Mouse (Mus musculus) heart, postnatal 0 days (tissue): ENCODE results near the gene Parp9. TPM values are rescaled to one million over a fixed set of nuclear protein-coding genes. Genes with fewer than 3 reads are reported as not detected.

Experiments
- ATAC-seq: fragments of 200-750 bp; cut with Nextera tagmentation; 2 replicates; pipeline ENCODE4 v1.8.0; 2017; ENCODE audit warnings: low read depth, moderate number of reproducible peaks, moderate library complexity; ENCODE audit not compliant: insufficient read depth
- DNase-seq: peaks from one replicate; pipeline ENCODE4 v3.0.0-alpha.2; 2016; ENCODE audit warnings: low spot score
- H3K27ac ChIP-seq: fragments of 300-500 bp; sonication (generic); 2 replicates; pipeline ENCODE4 v1.5.1; 2014; ENCODE audit warnings: low read depth, mild to moderate bottlenecking
- H3K27me3 ChIP-seq: fragments of 300-500 bp; sonication (generic); 2 replicates; pipeline ENCODE4 v1.6.1; 2014; ENCODE audit warnings: low read length, mixed read lengths; ENCODE audit not compliant: control insufficient read depth, insufficient read depth
- H3K36me3 ChIP-seq: fragments of 300-500 bp; sonication (generic); replicated peaks from 2 replicates; pipeline ENCODE4 v1.6.1; 2014; ENCODE audit warnings: low read length, mixed read lengths; ENCODE audit not compliant: control insufficient read depth, insufficient read depth
- H3K4me1 ChIP-seq: fragments of 300-500 bp; sonication (generic); 2 replicates; pipeline ENCODE4 v1.6.1; 2014; ENCODE audit warnings: antibody characterized with exemption; ENCODE audit not compliant: control insufficient read depth, insufficient read depth
- H3K4me2 ChIP-seq: fragments of 300-500 bp; sonication (generic); 2 replicates; pipeline ENCODE4 v1.6.1; 2014; ENCODE audit warnings: low read depth, mild to moderate bottlenecking, low read length, moderate library complexity
- H3K4me3 ChIP-seq: fragments of 300-500 bp; sonication (generic); 2 replicates; pipeline ENCODE4 v1.5.1; 2014; ENCODE audit warnings: low read depth, low read length
- H3K9ac ChIP-seq: fragments of 300-500 bp; sonication (generic); replicated peaks from 2 replicates; pipeline ENCODE4 v1.6.1; 2014; ENCODE audit warnings: low read depth, low read length, mixed read lengths
- H3K9me3 ChIP-seq: fragments of 300-500 bp; sonication (generic); replicated peaks from 2 replicates; pipeline ENCODE4 v1.6.1; 2016; ENCODE audit warnings: low read length; ENCODE audit not compliant: control insufficient read depth
- CTCF ChIP-seq: IDR thresholded peaks from 2 replicates; pipeline ENCODE4 v1.5.1; 2016; ENCODE audit warnings: antibody characterized with exemption, control low read depth, low read depth
- EP300 ChIP-seq: IDR thresholded peaks from 2 replicates; pipeline ENCODE4 v1.6.1; 2016; ENCODE audit warnings: antibody characterized with exemption, low read depth
- WGBS: fragments of 180-500 bp; shearing (Covaris S2); extraction: QIAGEN DNeasy Blood & Tissue Kit; methylation state at CpG from one replicate; pipeline ENCODE4 v1.1.7; 2014; 5-methylcytosine and 5-hydroxymethylcytosine counted together
- polyA plus RNA-seq: library from polyadenylated mRNA; unstranded; fragments of >200 nt; fragmentation: Nextera tagmentation; extraction: Ambion mirVana; gene quantifications from 2 replicates; pipeline ENCODE4 v1.2.1, GENCODE M21; 2015
- total RNA-seq: library from RNA; depleted of rRNA; stranded (reverse); fragments of >200 nt; gene quantifications from 2 replicates; pipeline ENCODE4 v1.2.3, GENCODE M21; 2014; ENCODE audit warnings: low replicate concordance

Gene Parp9
- total and polyA plus RNA-seq, 2 experiments from 2014 or later = 9.7 to 11.4 TPM

DNA sequence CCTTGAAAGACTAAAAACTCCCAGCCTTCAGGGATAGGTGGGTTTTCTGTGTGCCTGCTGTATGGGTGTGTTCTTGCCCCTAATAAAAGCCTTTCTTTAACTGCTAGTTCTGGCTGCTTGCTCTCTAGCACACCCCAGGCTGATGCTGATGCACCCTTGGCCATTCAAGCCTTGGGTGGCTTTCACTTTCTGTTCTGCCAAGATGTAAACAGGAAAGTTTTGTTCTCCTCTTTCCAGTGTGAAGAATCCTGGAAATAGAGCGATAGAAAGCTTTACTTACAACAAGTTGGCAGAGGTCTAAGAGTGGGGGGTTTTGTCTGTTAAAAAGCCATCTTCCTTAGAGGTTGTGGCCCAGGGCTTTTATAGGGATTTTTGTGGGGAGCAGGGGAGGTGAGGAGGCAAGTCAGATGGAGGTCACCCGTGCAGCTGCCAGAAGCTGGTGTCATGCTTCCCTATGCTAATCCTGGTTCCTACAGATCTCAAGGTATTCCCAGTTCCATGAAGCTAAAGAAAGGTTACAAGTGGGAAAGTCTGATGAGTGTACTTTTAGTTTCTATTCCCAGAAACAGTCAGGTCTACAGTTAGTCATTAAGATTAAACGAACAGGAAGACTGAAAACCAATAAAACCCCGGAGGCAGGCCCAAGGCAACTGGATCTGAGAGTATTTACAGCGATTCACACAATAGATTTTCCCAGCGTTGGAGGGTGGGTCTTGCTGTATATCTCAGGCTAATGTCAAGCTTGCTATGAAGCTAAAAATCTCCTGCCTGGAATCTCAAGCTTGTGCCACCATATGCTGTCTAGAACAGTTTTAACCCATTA, 19.3 kb upstream of the Parp9 start:
- Histone ChIP-seq H3K36me3 (no peaks in the 10 kb centered on the region), H3K27ac (no peak overlapping the region), H3K9me3 (no peaks in the 10 kb centered on the region), H3K27me3 (no peaks in the 10 kb centered on the region), H3K9ac (no peak overlapping the region), H3K4me2 (no peak overlapping the region), H3K4me1 (peaks cover 7% of the 10 kb centered on the region; the same call in 1 of the 2 replicates), H3K4me3 (no peak overlapping the region)
- ATAC-seq (no peak), DNase-seq (no peak)
- TF ChIP-seq EP300 (no peak), CTCF (no peak)
- WGBS = 78% methylated on average over 6 of the region's 6 CpGs

DNA sequence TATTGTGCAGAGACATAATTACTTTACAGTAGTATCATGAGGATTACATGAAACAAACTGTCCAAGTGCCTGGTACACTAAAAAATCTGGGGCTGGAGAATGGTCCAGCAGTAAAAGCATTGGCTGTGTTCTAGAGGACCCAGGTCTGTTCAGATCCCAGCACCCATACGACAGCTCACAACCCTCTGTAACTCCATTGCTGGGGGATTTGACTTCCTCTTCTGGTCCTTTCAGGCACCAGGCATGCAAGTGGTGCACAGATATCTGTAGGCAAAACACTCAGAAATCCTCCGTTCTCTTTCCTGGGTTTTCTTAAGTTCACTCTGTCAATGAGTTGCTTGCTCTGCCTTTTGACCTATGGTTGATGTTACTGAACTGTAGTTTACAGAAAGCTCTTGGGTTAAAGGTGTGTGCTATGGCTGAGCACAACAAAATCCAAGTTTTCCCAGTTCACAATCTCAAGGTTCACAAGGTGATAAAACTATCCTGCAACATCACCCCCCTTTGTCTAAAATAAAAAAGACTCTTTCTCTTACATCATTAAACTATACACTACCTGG, 16.5 kb upstream of the Parp9 start:
- TF ChIP-seq EP300 = no peak
- H3K9ac ChIP-seq = no peak overlapping the region
- H3K36me3 ChIP-seq = 0 out of 2 replicates have a peak, but pooled peaks cover 3% of the 10 kb centered on the region
- no peak overlapping the region for H3K4me3 ChIP-seq
- ATAC-seq (no peak), DNase-seq (no peak)
- H3K27ac ChIP-seq = no peak overlapping the region
- 69% methylated on average over 2 of the region's 2 CpGs for WGBS
- H3K9me3 ChIP-seq = no peaks in the 10 kb centered on the region
- H3K27me3 ChIP-seq = no peaks in the 10 kb centered on the region
- no peaks in the 10 kb centered on the region for H3K4me1 ChIP-seq
- no peak overlapping the region for H3K4me2 ChIP-seq

DNA sequence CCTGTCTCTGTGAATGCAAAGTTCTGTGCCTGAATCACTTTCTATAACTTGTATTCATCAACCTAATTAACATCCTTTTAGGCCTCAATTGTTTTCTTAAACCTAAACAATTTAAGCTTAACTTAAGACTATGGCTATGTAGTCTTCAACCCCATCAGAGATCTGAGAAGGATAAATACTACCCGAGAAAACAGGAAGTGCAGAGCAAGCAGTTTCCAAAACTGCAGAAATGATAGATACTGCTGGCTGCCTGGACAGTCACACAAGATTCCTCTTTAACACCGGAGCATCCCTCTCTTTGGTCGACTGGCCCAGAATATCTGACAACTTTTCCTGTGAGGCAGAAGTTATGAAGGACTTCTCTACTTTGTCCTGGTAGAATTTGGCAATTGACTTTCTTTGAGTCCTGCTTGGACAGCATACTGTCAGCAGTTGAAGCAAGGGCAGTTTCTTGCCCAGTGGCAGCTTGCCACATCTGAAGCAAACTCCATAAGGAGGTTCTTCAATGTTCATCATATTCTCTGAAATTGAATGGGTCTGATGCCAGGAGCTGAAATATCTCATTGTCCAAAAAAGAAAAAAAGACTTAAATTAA, 15.9 kb upstream of the Parp9 start:
- H3K9ac ChIP-seq = no peak overlapping the region
- H3K27me3 ChIP-seq = no peaks in the 10 kb centered on the region
- 64% methylated on average over 3 of the region's 3 CpGs for WGBS
- no peak for TF ChIP-seq CTCF
- TF ChIP-seq EP300 = no peak
- no peak for ATAC-seq
- 0 out of 2 replicates have a peak, but pooled peaks cover 7% of the 10 kb centered on the region for H3K36me3 ChIP-seq
- H3K4me2 ChIP-seq = no peak overlapping the region
- DNase-seq = no peak
- H3K9me3 ChIP-seq = no peaks in the 10 kb centered on the region
- no peaks in the 10 kb centered on the region for H3K4me1 ChIP-seq
- H3K27ac ChIP-seq = no peak overlapping the region
- no peak overlapping the region for H3K4me3 ChIP-seq

DNA sequence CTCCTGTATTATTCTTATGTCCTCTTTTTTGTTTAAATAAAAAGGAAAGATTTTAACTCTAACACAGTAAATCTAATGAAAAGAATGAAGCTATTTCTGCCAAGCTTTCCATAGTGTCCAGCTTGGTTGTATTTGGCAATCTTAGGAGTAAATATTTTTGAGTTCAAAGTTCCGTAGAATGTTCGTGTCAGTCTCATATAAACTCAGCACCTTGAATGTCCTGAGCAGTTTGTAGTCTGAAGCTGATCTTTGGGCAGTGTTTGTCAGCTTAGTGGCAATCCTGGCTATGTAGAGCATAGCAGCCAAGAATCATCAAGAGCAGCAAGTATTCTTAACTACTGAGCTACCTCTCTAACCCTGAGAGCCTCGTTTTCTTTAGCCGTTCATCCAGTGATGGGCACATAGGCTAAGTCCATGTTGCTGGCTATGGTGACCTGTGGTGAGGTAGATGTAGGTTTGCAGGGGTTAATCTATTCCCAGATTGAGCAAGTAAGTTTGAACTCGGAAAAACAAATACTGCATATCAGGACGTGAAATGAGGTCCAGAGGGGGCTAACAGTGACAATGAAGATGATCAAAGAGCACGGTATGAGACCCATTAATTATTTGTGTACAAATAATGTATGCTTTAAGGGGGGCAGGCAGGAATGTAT, 14.6 kb upstream of the Parp9 start:
- DNase-seq (no peak), ATAC-seq (no peak)
- Histone ChIP-seq H3K27ac (no peak overlapping the region), H3K36me3 (peaks cover 14% of the 10 kb centered on the region), H3K9me3 (no peaks in the 10 kb centered on the region), H3K4me2 (no peak overlapping the region), H3K27me3 (no peaks in the 10 kb centered on the region), H3K9ac (no peak overlapping the region), H3K4me3 (no peak overlapping the region), H3K4me1 (no peaks in the 10 kb centered on the region)
- WGBS = 77% methylated on average over 7 of the region's 7 CpGs
- TF ChIP-seq CTCF = no peak
- no peak for TF ChIP-seq EP300

DNA sequence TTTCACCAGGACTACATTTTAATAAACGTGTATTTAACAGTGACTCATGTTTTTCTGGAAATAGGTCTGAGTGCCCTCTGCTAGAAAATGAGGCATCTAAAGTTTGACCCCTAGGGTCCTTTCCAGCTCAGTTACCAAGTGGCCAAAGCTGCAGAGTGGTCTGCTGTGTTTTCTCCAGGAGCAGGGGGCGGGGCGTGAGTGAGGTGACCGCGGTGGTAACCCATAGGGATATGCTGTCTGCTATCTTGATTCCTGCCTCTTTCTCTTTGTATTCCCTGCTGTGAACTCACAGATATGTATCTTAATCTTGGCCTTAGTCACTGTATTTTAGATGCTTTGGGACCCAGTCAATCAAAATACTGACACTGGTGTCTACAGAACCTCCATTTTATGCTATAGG, 13.9 kb upstream of the Parp9 start:
- ATAC-seq (no peak), DNase-seq (no peak)
- H3K4me3 ChIP-seq = no peak overlapping the region
- no peak overlapping the region for H3K9ac ChIP-seq
- H3K27ac ChIP-seq = no peak overlapping the region
- H3K27me3 ChIP-seq = no peaks in the 10 kb centered on the region
- 89% methylated on average over 5 of the region's 5 CpGs for WGBS
- no peak overlapping the region for H3K4me2 ChIP-seq
- TF ChIP-seq CTCF (no peak), EP300 (no peak)
- H3K36me3 ChIP-seq = peaks cover 21% of the 10 kb centered on the region
- H3K9me3 ChIP-seq = no peaks in the 10 kb centered on the region
- H3K4me1 ChIP-seq = no peaks in the 10 kb centered on the region
